Mouse (Mus musculus): ENCODE measurements around the gene Grin3a. TPM values are rescaled to one million over a fixed set of nuclear protein-coding genes. Genes with fewer than 3 reads are reported as not detected.

Gene Grin3a
- polyA plus RNA-seq (2015; fragmentation: Nextera tagmentation; extraction: Ambion mirVana), result 31.7 and 34.2 TPM in 2 replicates

GRCm38 (mm10) chr4:49845612-49845985, at the start of gene Grin3a:
Gene Grin3a (minus strand): TSS chr4:49845744.

DNA sequence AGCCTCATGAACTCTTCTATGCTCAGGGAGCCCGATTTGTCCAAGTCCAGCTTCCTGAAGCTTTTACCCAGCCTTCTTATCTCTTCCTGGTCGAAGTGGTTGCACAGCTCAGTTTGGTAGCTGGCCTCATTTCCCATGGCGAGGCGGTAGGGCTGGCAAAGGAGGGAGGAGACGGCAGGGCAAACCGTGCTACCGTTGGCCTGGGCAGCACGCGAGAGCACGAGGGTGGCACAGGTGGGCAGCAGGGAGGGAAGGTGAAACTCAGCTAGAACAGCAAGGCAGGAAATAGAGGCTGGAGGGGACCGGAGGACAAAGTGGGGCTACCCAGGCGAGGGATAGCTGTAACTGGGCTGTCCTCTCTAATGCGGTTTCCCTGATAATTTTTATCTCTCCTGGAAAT, 163.7 kb downstream of the Grin3a start, which contains the start of gene Ppp3r2:
Gene Ppp3r2, minus strand, starts transcription at position 213 of the 400 bp plus-strand sequence.

DNA sequence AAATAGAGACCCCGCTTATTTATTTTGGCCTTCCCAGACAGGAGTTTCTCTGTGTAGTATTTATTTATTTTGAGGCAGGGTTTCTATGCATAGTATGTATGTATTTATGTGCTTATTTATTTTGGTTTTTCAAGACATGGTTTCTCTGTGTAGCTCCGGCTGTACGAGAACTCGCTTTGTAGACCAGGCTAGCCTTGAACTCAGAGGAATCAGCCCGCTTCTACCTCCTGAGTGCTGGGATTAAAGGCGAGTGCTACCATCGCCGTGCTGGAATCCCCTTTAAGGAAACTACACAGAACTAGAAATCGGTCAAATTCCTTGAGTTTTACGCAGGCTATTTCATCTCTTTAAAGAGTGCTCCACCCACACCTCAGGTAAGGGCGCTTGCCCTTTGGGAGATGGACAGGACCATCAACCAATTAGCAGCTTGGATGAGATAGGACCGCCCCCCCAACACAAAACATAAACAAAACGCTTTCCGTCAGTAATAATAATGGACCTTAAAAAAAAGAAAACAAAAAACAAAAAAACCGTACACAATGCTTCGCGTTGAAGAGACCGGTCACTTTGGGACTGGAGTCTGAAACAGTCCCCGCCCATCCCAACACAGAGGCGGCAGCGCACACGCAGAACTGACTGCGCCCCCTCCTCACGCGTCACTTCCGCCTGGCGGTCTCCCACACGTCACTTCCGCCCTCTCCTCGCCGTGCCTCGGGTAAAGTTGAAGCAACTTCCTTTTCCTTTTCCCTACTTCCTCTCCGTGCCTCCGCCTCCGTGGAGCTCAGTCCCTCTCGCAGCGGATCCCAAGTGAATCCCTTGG, 214.0 kb downstream of the Grin3a start, which contains the start of gene Rnf20:
Gene Rnf20, plus strand, starts transcription at position 688 of the 820 bp plus-strand sequence.

Other genes with a start within 250 kb of the Grin3a start
- gene Tmem246, start 247.9 kb downstream of the Grin3a start, polyA plus RNA-seq (2015; fragmentation: Nextera tagmentation; extraction: Ambion mirVana), result 164 and 165 TPM in 2 replicates
- 40.0 and 42.1 TPM in 2 replicates for gene Rnf20, start 213.7 kb downstream of the Grin3a start, polyA plus RNA-seq (2015; fragmentation: Nextera tagmentation; extraction: Ambion mirVana)
- 0.57 and 0.79 TPM in 2 replicates for gene Ppp3r2, start 163.7 kb downstream of the Grin3a start, polyA plus RNA-seq (2015; fragmentation: Nextera tagmentation; extraction: Ambion mirVana)

Measured in neural tube, postnatal 0 days (tissue).